Mouse (Mus musculus) cerebellum, adult 11 months (tissue): ENCODE measurements at regions not wholly inside any gene's neighbourhood (a gene's known extent, or its start where the extent isn't known, plus 50 kb on each side); places are given as distances from the start of the nearest gene placed in this dataset.

Source experiments
- DNase-seq: peaks from one replicate; pipeline ENCODE4 v3.0.0; 2022

DNA sequence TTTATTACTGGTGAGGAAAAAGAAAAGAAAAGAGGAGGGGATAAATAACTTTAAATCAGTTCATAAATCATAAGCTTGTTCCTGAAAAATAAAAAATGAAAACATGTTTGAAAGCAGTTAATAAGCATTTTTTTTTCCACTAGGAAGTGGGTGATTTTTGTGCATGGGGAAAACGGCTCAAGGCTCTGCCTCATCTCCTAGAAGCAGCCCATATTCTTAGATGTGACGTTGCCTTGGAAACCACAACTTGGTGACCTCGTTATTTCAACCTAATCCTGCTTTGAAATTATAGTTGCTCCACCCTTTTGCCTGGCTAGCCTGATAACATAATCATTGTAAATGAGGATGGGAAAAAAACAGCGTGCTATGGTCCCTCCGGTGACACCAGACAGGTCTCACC, 183.1 kb downstream of the Qdpr start:
- DNase-seq, result no peak

GRCm38 (mm10) chr5:45258486-45258885, 191.6 kb downstream of the Qdpr start:
- DNase-seq, result no peak

DNA sequence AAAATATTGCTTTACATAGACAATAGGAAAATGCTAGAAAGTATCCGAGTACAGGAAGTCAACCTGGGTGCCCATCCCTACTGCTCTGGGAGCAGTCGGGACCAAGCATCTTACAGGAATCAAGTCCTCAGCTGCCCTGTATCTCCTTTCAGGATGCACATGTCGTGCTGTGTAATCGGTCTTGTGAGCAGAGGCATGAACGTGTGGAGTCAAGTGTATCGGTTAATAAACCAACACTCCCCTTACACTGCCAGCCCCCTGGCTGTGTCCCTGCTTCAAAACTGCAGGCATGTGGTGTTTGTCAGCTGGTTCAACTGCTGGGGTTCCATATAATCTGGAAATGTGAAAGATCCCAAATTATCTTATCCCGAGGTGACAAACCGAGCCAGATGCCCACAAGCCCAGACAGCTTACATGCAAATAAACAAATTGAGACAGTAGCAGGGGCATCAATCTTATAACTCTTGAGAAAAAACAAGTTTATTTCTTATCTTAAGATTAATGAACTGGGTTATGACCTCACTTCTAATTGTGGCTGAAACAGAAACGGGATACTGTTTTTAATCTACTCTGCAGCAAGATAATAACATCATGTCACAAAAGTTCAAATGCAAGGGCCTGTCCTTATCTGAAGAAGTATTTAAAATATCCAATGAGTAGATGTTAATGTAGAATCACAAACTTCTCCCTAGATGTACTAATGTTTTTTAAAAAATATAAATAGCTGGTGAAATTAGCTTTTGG, 193.6 kb downstream of the Qdpr start:
- no peak for DNase-seq

DNA sequence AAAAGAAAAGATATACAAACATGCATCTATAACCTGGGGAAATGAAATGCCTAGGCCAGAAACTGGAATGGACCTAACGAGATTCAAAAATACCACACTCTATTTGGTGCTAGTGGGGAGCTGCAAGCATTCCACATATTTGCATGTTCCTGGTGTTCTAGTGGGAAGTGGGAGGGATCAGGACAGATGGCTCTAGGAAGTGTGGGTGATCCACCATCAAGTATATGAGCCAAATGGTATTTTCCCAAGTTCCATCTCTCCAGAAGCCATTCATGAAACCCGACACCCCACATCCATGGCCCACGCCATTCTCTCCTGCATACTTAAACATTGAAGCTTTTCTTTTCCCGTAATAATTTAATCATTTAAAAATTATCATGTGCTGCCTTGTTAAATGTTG, 218.2 kb downstream of the Qdpr start:
- DNase-seq, result no peak

DNA sequence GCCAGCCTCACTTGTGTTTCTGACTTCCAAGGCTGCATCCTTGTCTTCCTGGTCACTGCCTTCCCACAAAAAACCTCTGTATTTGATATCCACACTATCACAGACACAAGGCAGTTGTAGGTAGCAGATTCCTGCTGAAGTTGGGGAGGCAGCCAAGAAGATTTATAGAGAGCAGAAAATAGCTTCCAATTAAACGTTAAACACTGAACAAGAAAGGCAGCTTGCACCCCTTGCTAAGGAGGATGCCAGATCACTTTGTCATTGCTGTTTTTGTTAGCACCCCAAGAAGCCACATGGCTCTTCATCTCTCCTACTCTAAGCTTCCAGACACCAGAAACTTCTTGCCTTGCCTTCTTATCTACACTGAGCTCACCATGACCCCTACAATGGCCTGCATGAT, 219.9 kb downstream of the Qdpr start:
- DNase-seq, result no peak

DNA sequence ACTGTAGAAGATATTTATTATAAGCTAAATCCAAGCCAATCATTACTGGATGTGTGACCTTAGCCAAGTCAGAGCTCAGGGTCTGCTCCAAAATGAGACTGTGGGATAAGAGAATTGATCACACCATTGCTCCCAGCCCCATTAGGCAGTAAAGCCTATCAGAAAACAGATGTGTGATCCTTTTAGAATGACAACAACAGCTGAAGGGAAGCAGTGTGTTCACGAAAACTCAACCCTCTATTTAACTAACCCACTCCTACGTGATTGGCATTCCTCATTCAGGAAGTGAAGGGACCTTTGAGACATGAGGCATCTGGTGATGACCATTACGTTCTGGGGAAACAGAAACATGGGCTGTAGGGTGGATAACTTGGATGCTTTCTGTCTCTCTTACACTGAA, 220.6 kb downstream of the Qdpr start:
- DNase-seq, result no peak

DNA sequence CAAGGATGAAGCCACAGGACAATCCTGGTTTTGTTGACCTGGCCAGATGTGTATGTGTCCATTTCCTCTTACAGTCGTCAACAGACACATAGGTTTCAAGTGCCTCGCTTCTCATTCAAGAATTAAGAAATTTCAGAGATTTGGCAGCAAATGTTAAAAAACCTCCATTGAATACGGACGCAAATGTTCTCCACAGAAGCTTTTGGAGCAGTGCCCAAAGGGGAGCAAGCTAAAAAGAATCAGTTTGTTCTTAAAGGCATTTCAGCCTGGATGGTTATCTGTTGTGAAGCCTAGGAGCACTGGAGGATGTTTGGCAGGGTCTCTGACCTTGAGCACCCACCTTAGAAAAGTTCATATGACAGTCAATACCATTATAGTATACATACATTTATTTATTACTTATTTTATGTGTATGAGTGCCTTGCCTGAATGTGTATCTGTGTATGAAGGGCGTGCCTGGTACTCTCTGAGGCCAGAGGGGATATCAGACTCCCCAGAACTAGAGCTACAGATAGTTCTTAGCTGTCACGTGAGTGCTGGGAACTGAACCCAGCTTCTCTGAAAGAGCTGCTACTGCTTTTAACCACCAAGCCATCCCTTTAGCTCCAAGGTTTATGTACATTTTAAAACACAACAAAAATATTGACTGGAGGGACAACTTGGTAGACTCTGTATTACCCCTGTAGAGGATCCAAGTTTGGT, 221.7 kb downstream of the Qdpr start:
- DNase-seq, result no peak

- no peak for DNase-seq
These were observed 229.6 kb downstream of the Qdpr start for GRCm38 (mm10) chr5:45220272-45220916.

- DNase-seq, result no peak
These were observed 230.5 kb downstream of the Qdpr start for GRCm38 (mm10) chr5:45219558-45219957.

GRCm38 (mm10) chr5:45219101-45219500, 230.9 kb downstream of the Qdpr start:
- no peak for DNase-seq

DNA sequence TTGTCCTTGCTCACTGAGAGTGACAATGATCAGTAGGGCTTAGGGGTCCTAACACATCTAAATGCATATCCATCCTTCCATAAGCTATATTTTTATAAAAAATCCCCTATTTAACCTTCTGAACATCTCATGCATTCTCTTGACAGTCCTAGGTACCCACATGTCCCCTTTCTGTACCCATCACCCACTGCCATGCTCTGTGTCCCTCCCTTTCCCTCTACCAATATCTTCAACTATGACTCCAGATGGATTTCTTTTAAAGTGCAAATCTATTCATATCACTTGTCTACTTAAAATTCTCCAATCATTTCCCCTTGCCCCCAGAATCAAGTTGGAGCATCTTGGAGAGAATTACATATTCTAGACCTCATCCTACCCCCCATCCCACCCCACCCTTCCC, 235.6 kb downstream of the Qdpr start:
- no peak for DNase-seq

DNA sequence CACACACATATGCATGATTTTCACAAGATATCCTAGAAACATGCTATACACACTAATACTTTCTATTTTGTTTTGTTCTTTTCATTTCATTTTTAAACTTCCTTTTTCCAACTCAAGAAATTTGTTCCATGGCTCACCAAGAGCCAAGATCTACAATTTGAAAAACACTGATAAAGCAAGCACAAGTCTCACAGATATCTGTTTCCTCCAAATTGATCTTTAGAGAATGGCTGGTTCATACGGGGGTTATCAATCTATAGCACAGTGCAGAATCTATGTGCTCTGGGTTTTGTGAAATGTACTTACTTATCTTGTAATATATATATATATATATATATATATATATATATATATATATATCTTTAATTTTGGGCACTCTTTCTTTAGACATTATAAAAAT, 251.6 kb downstream of the Qdpr start:
- no peak for DNase-seq

DNA sequence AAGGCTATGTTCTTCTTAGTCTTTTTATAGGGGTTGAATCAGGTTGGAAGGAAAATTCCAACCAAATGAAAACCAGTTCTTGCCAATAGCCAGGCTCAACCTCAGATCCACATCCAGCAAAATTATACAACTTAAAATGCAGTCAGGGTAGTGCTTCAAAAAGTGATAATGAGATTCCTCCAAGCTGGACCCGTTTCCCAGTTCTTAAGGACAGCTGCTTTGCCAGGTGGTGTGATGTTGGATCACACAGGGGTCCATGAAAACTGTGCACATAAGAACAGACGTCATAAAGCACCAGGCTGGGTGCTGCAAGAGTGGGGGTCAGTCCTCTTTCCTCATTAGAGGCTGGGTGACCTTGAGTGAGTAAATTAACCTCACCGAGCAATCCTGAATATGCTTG, 253.9 kb downstream of the Qdpr start:
- DNase-seq, result no peak

DNA sequence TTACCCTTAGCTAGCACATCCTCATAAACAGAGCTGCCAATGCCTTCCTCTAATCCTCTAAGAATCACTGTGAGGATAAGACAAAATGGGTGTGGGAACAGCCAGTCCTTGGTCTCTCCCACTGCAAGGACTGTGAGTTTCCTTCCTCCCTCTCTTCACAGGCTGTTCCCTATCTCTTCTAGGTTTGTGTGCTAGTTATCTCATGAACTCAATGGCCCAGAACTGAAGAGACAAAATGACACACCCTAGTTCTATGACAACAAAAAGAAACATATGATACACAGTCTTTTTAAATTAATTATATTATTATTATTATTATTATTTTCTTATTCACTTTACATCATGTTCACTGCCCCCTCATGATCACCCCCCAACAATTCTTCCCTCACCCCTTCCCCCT, 257.7 kb downstream of the Qdpr start:
- no peak for DNase-seq

- no peak for DNase-seq
These were observed 276.8 kb downstream of the Qdpr start for GRCm38 (mm10) chr5:45173035-45173755.

- no peak for DNase-seq
These were observed 290.8 kb downstream of the Qdpr start for GRCm38 (mm10) chr5:45159194-45159593.

DNA sequence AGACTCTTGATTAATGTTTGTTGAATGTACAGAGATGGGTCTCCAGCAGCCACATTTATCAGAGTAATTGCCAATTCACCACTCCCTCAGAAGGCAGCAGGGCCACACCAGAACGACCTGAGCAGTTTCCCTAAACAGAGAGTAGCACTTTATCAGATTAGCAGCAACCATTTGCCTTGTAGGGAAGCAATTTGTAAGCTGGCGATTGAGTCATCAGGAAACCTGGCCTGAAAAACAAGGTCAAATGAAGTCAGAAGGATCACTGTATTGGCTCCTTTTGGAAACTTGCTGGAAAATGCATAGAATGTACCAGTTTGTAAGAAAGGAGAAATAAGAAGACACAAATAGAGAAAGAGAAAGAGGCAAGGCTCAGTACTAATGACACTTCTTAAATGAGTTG, 295.1 kb downstream of the Qdpr start:
- no peak for DNase-seq

GRCm38 (mm10) chr5:45144186-45144585, 305.9 kb downstream of the Qdpr start:
- DNase-seq, result no peak

- no peak for DNase-seq
These were observed 312.6 kb downstream of the Qdpr start for GRCm38 (mm10) chr5:45137198-45137973.

DNA sequence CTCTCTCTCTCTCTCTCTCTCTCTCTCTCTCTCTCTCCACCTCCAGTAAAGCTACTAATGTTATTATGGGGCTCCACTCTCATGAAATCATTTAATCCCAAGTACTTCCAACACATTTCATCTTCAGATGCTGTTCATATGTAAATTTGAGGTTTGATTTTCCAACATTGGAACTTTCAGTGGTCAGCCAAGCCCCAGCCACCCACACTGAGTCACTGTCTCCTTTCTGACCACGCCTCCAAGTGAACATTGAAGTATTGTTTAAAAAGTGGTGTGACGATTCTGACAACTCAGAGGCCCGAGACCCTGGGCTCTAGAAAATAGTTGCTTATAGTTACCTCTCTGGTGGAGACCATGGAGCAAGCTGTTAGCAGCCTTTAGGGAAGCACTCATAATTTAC, 313.3 kb downstream of the Qdpr start:
- DNase-seq, result no peak

- DNase-seq, result no peak
These were observed 322.1 kb downstream of the Qdpr start for GRCm38 (mm10) chr5:45127971-45128370.

DNA sequence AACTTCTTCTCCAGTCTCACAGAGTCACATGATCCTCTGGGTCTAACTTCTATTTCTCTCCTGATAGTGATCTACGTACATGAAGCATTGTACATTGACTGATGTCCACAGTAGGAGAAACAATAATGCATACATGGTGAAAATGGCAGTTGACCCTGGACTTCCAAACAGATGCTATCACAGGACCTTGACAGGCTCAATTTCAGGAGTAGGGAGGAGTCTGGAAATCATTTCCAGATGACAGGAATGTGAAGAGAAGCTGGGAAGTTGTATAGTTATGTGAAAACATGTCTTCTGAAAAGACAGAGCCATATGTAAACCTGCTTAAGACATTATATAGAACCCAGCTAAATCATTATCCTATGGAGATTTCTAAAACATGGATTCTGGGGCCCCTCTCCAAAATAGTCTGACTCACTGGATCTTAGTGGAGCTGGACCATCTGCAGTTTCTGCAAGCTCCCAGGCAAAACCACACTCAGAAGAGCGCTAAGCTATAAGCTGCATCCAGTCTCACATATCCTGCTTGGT, 322.3 kb upstream of the Ldb2 start:
- DNase-seq, result no peak
